Mouse (Mus musculus) thymus, adult 2 months (tissue): ENCODE results near the gene Plcg2. TPM values are rescaled to one million over a fixed set of nuclear protein-coding genes. Genes with fewer than 3 reads are reported as not detected.
A peak's percentile ranks its signal among the peaks of the same experiment; 100 is the strongest.

ENCODE experiments used
- DNase-seq: peaks from one replicate; pipeline ENCODE4 v3.0.0; 2021
- H3K27ac ChIP-seq: fragments of 200-500 bp; 2 replicates; pipeline ENCODE4 v1.5.1; 2012; ENCODE audit warnings: low read length, control low read depth; ENCODE audit not compliant: control insufficient read depth, insufficient read depth
- H3K27me3 ChIP-seq: fragments of 200-500 bp; 2 replicates; pipeline ENCODE4 v1.6.1; 2012; ENCODE audit warnings: mild to moderate bottlenecking, low read length, moderate library complexity, mixed read lengths; ENCODE audit not compliant: control insufficient read depth, insufficient read depth
- H3K36me3 ChIP-seq: fragments of 200-500 bp; 2 replicates; pipeline ENCODE4 v1.6.1; 2012; ENCODE audit warnings: mild to moderate bottlenecking, low read length, moderate library complexity; ENCODE audit not compliant: control insufficient read depth, insufficient read depth
- H3K4me1 ChIP-seq: fragments of 200-500 bp; replicated peaks from 2 replicates; pipeline ENCODE4 v1.6.1; 2012; ENCODE audit warnings: low read length; ENCODE audit not compliant: control insufficient read depth, insufficient read depth
- H3K4me3 ChIP-seq: fragments of 200-500 bp; 2 replicates; pipeline ENCODE4 v1.5.1; 2012; ENCODE audit warnings: mild to moderate bottlenecking, low read length, control low read depth, moderate library complexity; ENCODE audit not compliant: control insufficient read depth, insufficient read depth
- CTCF ChIP-seq: fragments of 200-500 bp; IDR thresholded peaks from 2 replicates; pipeline ENCODE4 v1.5.1; 2012; ENCODE audit warnings: mild to moderate bottlenecking, control low read depth, low read length, moderate library complexity, borderline replicate concordance; ENCODE audit not compliant: control insufficient read depth, poor library complexity, insufficient read depth; ENCODE audit errors: extremely low read depth
- POLR2A ChIP-seq: fragments of 200-500 bp; IDR thresholded peaks from 2 replicates; pipeline ENCODE4 v1.6.1; 2012; ENCODE audit warnings: mild to moderate bottlenecking, low read length, control low read depth, moderate library complexity; ENCODE audit not compliant: control insufficient read depth, poor library complexity, insufficient read depth; ENCODE audit errors: extremely low read depth
- WGBS: fragments of 180-500 bp; shearing (Covaris S2); methylation state at CpG from one replicate; pipeline ENCODE4 v1.1.7; 2018; 5-methylcytosine and 5-hydroxymethylcytosine counted together
- polyA plus RNA-seq: library from polyadenylated mRNA; depleted of rRNA; stranded (reverse); fragments of >200 nt; gene quantifications from 2 replicates; pipeline ENCODE4 v1.2.3, GENCODE M21; 2012

The Plcg2 gene
- polyA plus RNA-seq, 1 experiment, result 9.0 TPM

DNA sequence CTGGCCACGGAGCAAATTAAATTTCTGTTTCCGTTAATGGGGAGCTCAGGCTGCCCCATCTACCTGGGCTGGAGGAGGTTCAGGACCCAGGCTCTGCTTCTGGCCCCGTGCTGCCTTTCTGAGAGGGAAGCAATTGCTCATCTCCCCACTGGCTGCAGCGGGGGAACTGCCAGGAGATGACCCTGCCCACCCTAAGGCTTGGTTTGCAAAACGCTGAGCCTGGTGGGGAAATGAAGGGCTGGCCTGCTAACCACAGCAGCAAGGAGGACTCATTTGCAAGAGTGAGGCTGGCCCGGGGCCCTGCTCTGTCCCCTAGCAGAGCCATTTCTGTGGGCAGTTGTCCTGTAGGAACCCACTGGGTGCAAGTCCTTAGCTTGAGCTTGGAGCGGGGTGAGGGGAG is 39.7 kb downstream of the Plcg2 start:
- DNase-seq, result no peak
- peaks cover 16% of the 10 kb centered on the region for H3K4me1 ChIP-seq
- H3K27ac ChIP-seq, result no peak overlapping the region
- no peaks in the 10 kb centered on the region for H3K27me3 ChIP-seq
- TF ChIP-seq CTCF (no peak), POLR2A (no peak)
- no peaks in the 10 kb centered on the region for H3K36me3 ChIP-seq
- no peak overlapping the region for H3K4me3 ChIP-seq
- WGBS, result 34% methylated on average over 7 of the region's 7 CpGs

DNA sequence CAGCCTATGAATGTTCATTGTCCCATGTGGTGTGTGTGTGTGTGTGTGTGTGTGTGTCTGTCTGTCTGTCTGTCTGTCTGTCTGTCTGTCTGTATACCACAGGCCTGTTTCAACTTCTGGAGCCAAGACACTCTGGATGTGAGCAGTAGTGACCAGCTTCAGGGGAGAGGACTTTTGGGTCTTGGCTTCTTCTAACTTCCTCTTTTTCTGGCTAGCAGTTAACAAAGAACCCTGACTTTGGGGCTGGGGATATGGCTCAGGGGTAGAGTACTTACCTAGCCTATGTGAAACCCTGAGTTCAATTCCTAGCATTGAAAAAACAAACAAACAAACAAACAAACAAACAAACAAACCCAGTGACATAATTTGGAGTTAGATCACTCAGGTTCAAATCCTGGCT is 44.9 kb downstream of the Plcg2 start:
- no peaks in the 10 kb centered on the region for H3K36me3 ChIP-seq
- H3K27ac ChIP-seq, result no peak overlapping the region
- peaks cover 4% of the 10 kb centered on the region for H3K4me1 ChIP-seq
- DNase-seq, result no peak
- no peak for TF ChIP-seq POLR2A
- TF ChIP-seq CTCF, result no peak
- H3K27me3 ChIP-seq, result no peaks in the 10 kb centered on the region
- no peak overlapping the region for H3K4me3 ChIP-seq

DNA sequence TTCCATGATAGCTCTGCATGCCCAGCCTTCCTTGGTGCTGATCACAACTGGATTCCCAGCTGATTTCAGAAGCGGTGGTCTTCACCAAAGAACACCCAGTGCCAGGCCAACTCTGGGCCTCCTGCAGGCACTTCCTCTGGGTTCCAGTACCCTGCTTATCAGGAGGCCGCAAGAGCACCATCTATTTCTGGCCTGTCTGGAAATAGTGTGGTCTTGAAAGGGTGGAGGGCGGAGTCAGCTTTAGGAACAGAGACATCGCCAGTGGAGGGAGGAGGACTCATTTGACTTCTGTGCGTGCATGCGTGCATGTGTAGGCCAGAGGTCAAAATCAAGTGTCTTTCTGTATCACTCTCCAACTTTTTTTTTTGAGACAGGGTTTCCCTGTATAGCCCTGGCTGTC is 45.7 kb downstream of the Plcg2 start:
- H3K4me1 ChIP-seq, result peaks cover 8% of the 10 kb centered on the region
- 49% methylated on average over 6 of the region's 6 CpGs for WGBS
- H3K4me3 ChIP-seq, result no peak overlapping the region
- no peak for DNase-seq
- H3K27ac ChIP-seq, result no peak overlapping the region
- no peak for TF ChIP-seq POLR2A
- TF ChIP-seq CTCF, result no peak
- no peaks in the 10 kb centered on the region for H3K27me3 ChIP-seq
- no peaks in the 10 kb centered on the region for H3K36me3 ChIP-seq

DNA sequence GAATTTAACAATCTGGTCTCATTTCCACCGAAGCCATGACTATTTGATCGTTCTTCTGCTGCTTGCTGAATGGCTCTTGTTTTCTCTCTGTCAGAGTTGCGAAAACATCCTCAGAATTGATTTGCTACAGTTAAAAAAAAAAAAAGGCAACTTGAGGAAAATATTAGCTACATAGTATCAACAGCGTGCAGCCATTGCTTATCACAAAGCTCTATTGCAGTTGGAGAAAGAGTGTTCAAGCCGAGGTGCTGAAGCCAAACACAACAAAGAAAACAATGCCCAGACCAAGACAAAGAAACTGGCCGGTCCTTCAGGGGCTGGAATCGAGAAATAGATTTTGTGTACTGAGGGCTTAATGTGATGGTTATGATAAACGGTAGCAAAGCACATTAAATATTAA is 47.0 kb downstream of the Plcg2 start:
- WGBS, result 90% methylated on average over 8 of the region's 8 CpGs
- DNase-seq, result no peak
- H3K4me1 ChIP-seq, result peaks cover 8% of the 10 kb centered on the region
- no peak overlapping the region for H3K4me3 ChIP-seq
- no peak overlapping the region for H3K27ac ChIP-seq
- no peaks in the 10 kb centered on the region for H3K27me3 ChIP-seq
- TF ChIP-seq POLR2A, result no peak
- TF ChIP-seq CTCF, result no peak
- no peaks in the 10 kb centered on the region for H3K36me3 ChIP-seq

DNA sequence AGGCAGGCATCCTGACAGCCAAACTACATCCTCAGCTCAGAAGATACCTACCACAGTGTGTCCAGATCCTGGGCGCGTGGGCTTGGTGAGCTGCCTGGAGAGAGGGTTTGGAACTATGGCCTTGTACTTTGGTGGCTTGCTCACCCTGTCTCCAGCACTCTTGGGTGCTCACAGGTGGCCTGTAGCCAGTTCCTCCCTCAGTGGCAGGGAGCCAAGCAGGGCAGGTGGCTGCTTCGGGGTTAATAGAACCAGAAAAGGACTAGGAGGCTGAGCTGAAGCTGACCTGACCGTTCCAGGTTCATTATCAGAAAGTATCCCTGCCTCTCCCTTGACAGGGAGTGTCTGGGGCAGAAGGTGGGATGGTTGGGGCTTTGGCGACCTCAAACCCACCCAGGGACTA is 48.3 kb downstream of the Plcg2 start:
- WGBS, result 43% methylated on average over 5 of the region's 5 CpGs
- TF ChIP-seq CTCF (no peak), POLR2A (no peak)
- Histone ChIP-seq H3K4me3 (no peak overlapping the region), H3K27me3 (no peaks in the 10 kb centered on the region), H3K4me1 (peaks cover 8% of the 10 kb centered on the region), H3K36me3 (no peaks in the 10 kb centered on the region), H3K27ac (no peak overlapping the region)
- DNase-seq, result no peak

DNA sequence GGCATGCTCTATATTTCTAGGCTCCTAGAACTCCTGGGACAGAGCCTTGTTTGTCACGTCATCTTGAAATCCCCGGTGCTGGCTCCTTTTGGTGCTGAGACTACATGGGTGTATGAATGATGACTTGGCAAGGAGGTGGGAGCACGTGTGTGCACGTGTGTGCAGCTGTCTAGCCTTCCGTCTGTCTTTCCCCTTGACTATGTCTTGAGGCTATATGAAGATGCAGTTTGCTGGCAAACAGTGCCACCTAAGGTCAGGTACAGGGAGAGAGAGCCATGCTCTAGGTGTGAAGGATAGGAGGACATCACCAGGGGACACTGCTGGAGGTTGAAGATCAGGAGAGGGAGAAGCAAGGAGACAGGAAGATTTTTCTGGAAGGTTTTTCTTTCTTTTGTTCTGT is 49.9 kb downstream of the Plcg2 start:
- WGBS, result 8% methylated on average over 5 of the region's 5 CpGs
- TF ChIP-seq CTCF, result no peak
- no peak for TF ChIP-seq POLR2A

DNA sequence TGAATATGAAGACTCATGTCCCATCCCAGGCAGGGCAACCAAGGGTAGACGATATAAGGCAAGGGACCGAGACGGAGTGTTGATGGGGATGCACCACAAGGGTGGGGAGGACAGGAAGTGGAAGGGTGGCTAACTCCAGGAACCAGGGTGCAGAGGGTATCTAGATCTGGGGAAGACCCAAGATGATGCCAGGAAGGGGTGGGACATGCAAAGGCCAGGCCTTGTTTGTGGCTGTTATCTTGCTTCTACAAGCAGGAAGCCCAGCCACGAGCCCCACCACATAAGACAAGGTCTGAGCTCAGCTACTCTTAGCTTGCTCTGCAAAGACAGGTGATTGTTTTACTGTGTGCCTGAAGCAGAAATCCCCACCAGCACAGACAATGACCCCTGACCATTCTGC is 50.4 kb downstream of the Plcg2 start:
- 2% methylated on average over 4 of the region's 4 CpGs for WGBS
- peak; percentile 49 for DNase-seq

More for the DNA sequence above, 49.9 kb downstream of the Plcg2 start:
- no peak overlapping the region for H3K4me3 ChIP-seq
- H3K27me3 ChIP-seq, result no peaks in the 10 kb centered on the region
- no peak overlapping the region; the same call in 1 of the 2 replicates for H3K27ac ChIP-seq
- no peaks in the 10 kb centered on the region for H3K36me3 ChIP-seq
- H3K4me1 ChIP-seq, result peaks cover 8% of the 10 kb centered on the region
- peak; percentile 41 for DNase-seq

More for the DNA sequence above, 50.4 kb downstream of the Plcg2 start:
- no peaks in the 10 kb centered on the region for H3K36me3 ChIP-seq
- H3K4me1 ChIP-seq, result peaks cover 8% of the 10 kb centered on the region
- peak overlapping the region; percentile 22; the same call in 1 of the 2 replicates for H3K27ac ChIP-seq
- H3K4me3 ChIP-seq, result no peak overlapping the region
- no peaks in the 10 kb centered on the region for H3K27me3 ChIP-seq
- TF ChIP-seq CTCF (no peak), POLR2A (no peak)
